In genomic region chr17:47897956-47898752, GRCm38 (mm10) we compare ENCODE assay signal across 9 mouse cellular contexts. TPM values are rescaled to one million over a fixed set of nuclear protein-coding genes. Genes with fewer than 3 reads are reported as not detected.
DNase-seq lines count a peak whose midpoint lies in the region; ATAC-seq and TF ChIP-seq lines count a peak whose summit lies in the region.
"Had no signal": no experiment of that assay in that cellular context is flagged by ENCODE, and none has a peak within 500 bp of the region (broad histone marks: within the 10 kb centered on the region; RNA-seq: fewer than 3 reads in every experiment).

No protein-coding gene starts in this region.

- peak overlapping the region; percentile 63 for H3K27ac ChIP-seq in heart, embryonic 13.5 days (replicated peaks)
- no peak overlapping the region for H3K27ac ChIP-seq in kidney, postnatal 0 days
- H3K27ac ChIP-seq in midbrain, embryonic 11.5 days (ENCODE audit: low read depth, low read length) = peak overlapping the region; percentile 89
- H3K27ac ChIP-seq in left cerebral cortex, adult 2 months = no peak overlapping the region

- ATAC-seq in heart, embryonic 13.5 days (ENCODE audit: extremely low read depth, insufficient number of reproducible peaks, low FRiP score, low TSS enrichment) = peak; percentile 47; the same call in 1 of the 2 replicates
- ATAC-seq in kidney, postnatal 0 days (replicated peaks; ENCODE audit: low FRiP score, low read depth) = peak; percentile 76
- ATAC-seq in midbrain, embryonic 11.5 days (ENCODE audit: low FRiP score) = peak; percentile 95

- no peak for TF ChIP-seq CTCF in kidney, postnatal 0 days (IDR thresholded peaks at IDR 0.05; ENCODE audit: low read depth)
- TF ChIP-seq CTCF in left cerebral cortex, adult 2 months (IDR thresholded peaks at IDR 0.05) = no peak

- DNase-seq in left cerebral cortex, postnatal 4 days = peak; percentile 33
- no peak for DNase-seq in left cerebral cortex, adult 18-20 months (ENCODE audit: low spot score in 2 of 2)
- peak; percentile 92 for DNase-seq in kidney, postnatal 0 days (ENCODE audit: low spot score)
- DNase-seq in midbrain, embryonic 11.5 days (ENCODE audit: low spot score, missing footprints) = peak; percentile 99
- DNase-seq in left cerebral cortex, adult 2 months (ENCODE audit: extremely low spot score in 1 of 2, low spot score in 2 of 2) = no peak
- DNase-seq in left cerebral cortex, postnatal 25 days (ENCODE audit: low spot score in 2 of 2) = no peak
- DNase-seq in adrenal gland, postnatal 36 days = no peak

- peaks cover 30% of the 10 kb centered on the region for H3K4me1 ChIP-seq in heart, embryonic 13.5 days
- peaks cover 19% of the 10 kb centered on the region for H3K4me1 ChIP-seq in kidney, postnatal 0 days (replicated peaks; ENCODE audit: insufficient read depth, low read length)
- H3K4me1 ChIP-seq in midbrain, embryonic 11.5 days (ENCODE audit: control insufficient read depth, insufficient read depth, low read length) = peaks cover 47% of the 10 kb centered on the region

- H3K9ac ChIP-seq in heart, embryonic 13.5 days = peak overlapping the region; percentile 50
- 0 out of 2 replicates have a peak overlapping the region, but pooled peaks have one; percentile 5 for H3K9ac ChIP-seq in kidney, postnatal 0 days (ENCODE audit: low read depth, low read length)
- peak overlapping the region; percentile 50 for H3K9ac ChIP-seq in midbrain, embryonic 11.5 days (ENCODE audit: low read length)
- H3K9ac ChIP-seq: embryonic facial prominence, embryonic 15.5 days had no signal

- 24% methylated on average over 9 of the region's 9 CpGs for WGBS in heart, embryonic 13.5 days
- WGBS in kidney, postnatal 0 days = 12% methylated on average over 9 of the region's 9 CpGs
- WGBS in midbrain, embryonic 11.5 days = 5% methylated on average over 9 of the region's 9 CpGs

- peak overlapping the region; percentile 27 for H3K4me2 ChIP-seq in heart, embryonic 13.5 days
- peak overlapping the region; percentile 25; the same call in 1 of the 2 replicates for H3K4me2 ChIP-seq in kidney, postnatal 0 days (ENCODE audit: low read length)
- peak overlapping the region; percentile 42 for H3K4me2 ChIP-seq in midbrain, embryonic 11.5 days
- H3K4me2 ChIP-seq: embryonic facial prominence, embryonic 15.5 days had no signal

- peaks cover 59% of the 10 kb centered on the region for H3K36me3 ChIP-seq in heart, embryonic 13.5 days
- H3K36me3 ChIP-seq in kidney, postnatal 0 days (ENCODE audit: insufficient read depth, low read length) = 0 out of 2 replicates have a peak, but pooled peaks cover 1% of the 10 kb centered on the region
- H3K36me3 ChIP-seq in midbrain, embryonic 11.5 days (ENCODE audit: control insufficient read depth, insufficient read depth, low read length) = peaks cover 10% of the 10 kb centered on the region

- H3K27me3 ChIP-seq in heart, embryonic 13.5 days (replicated peaks) = no peaks in the 10 kb centered on the region
- no peaks in the 10 kb centered on the region for H3K27me3 ChIP-seq in kidney, postnatal 0 days (ENCODE audit: insufficient read depth, low read length)
- no peaks in the 10 kb centered on the region for H3K27me3 ChIP-seq in midbrain, embryonic 11.5 days (ENCODE audit: control insufficient read depth, insufficient read depth, low read length)
- H3K27me3 ChIP-seq: embryonic facial prominence, embryonic 15.5 days had no signal

- H3K4me3 ChIP-seq in heart, embryonic 13.5 days = no peak overlapping the region
- no peak overlapping the region for H3K4me3 ChIP-seq in kidney, postnatal 0 days (replicated peaks; ENCODE audit: low read depth, low read length)
- no peak overlapping the region; the same call in 1 of the 2 replicates for H3K4me3 ChIP-seq in midbrain, embryonic 11.5 days (ENCODE audit: low read depth, low read length)
- H3K4me3 ChIP-seq in left cerebral cortex, adult 2 months = no peak overlapping the region
- H3K4me3 ChIP-seq: embryonic facial prominence, embryonic 15.5 days had no signal

- no peaks in the 10 kb centered on the region for H3K9me3 ChIP-seq in heart, embryonic 13.5 days
- H3K9me3 ChIP-seq in kidney, postnatal 0 days (replicated peaks; ENCODE audit: low read length) = no peaks in the 10 kb centered on the region
- no peaks in the 10 kb centered on the region for H3K9me3 ChIP-seq in midbrain, embryonic 11.5 days (ENCODE audit: control insufficient read depth, low read length)
- H3K9me3 ChIP-seq: embryonic facial prominence, embryonic 15.5 days had no signal

- intact Hi-C loops in left cerebral cortex, postnatal 4 days (cut with DNase I) = no loop called here
- intact Hi-C loops in left cerebral cortex, adult 2 months (cut with DNase I) = no loop called here
- intact Hi-C loops in left cerebral cortex, postnatal 25 days (cut with DNase I) = no loop called here

RNA-seq across cellular contexts. Expression of gene Foxp4, which starts 26.3 kb away (rescaled TPM):
- total RNA-seq in left cerebral cortex, postnatal 4 days (2021) = 10 to 100 TPM; 78.3 to 89.0 TPM
- 10 to 100 TPM; 47.6 to 47.8 TPM for total RNA-seq in left cerebral cortex, adult 18-20 months (2021)
- polyA plus RNA-seq in heart, embryonic 13.5 days (2015; fragmentation: Nextera tagmentation; extraction: Ambion mirVana) = 9.0 and 9.2 TPM in 2 replicates
- 7.7 and 9.5 TPM in 2 replicates for polyA plus RNA-seq in kidney, postnatal 0 days (2015; fragmentation: Nextera tagmentation; extraction: Ambion mirVana)
- 24.6 and 27.5 TPM in 2 replicates for polyA plus RNA-seq in midbrain, embryonic 11.5 days (2014; fragmentation: Nextera tagmentation; extraction: Ambion mirVana)
- total RNA-seq in left cerebral cortex, adult 2 months (2021) = 10 to 100 TPM; 43.1 to 50.6 TPM
- total RNA-seq in left cerebral cortex, postnatal 25 days (2021) = 10 to 100 TPM; 41.3 to 42.7 TPM
- 10 to 100 TPM; 23.0 to 23.6 TPM for total RNA-seq in adrenal gland, postnatal 36 days (2021)

Comparison
In these comparisons a context has a peak if more than half of its experiments do, and no peak if none do; other contexts are left out.
1. DNase-seq: peak in left cerebral cortex, postnatal 4 days (single experiment), kidney, postnatal 0 days (single experiment) and midbrain, embryonic 11.5 days (single experiment); none in left cerebral cortex, adult 18-20 months (0 of 2), left cerebral cortex, adult 2 months (0 of 2), left cerebral cortex, postnatal 25 days (0 of 2) and adrenal gland, postnatal 36 days (0 of 2).
2. H3K27ac ChIP-seq: peak in heart, embryonic 13.5 days (single experiment) and midbrain, embryonic 11.5 days (single experiment); none in kidney, postnatal 0 days (single experiment) and left cerebral cortex, adult 2 months (single experiment).
3. Peak in every context shown above with its lines, with median percentiles within 50 percentile points of each other: ATAC-seq, H3K4me2 ChIP-seq and H3K9ac ChIP-seq.